Mouse (Mus musculus) kidney, adult 9 months (tissue): Measurements from ENCODE around the gene Satb2.

Experiments
- DNase-seq: peaks from one replicate; pipeline ENCODE4 v3.0.0; 2022

Gene Satb2

DNA sequence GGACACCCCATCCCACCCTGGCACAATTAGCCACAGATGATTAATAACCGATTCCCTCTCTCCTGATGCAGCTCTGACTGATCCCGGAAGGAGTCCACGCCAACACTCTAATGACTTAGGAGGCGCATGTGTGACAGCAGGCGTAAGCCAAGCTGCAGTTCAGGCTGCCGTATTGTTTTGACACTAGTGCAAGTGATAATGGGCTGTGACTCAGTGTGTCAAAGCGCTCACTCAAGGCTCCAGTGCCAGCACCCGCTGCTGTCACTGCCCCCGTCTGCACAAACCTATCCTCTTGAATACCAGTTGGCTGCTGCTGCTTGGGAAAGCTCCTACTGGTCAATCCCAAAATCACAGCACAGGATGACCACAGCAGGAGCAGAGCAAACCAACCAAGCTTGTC lies 49.7 kb downstream of the Satb2 start:
- no peak for DNase-seq

- DNase-seq, result no peak
These were observed 58.0 kb downstream of the Satb2 start for GRCm38 (mm10) chr1:56920472-56920871.

GRCm38 (mm10) chr1:56914279-56914678 lies 64.2 kb downstream of the Satb2 start:
- no peak for DNase-seq

GRCm38 (mm10) chr1:56900706-56901287 lies 77.7 kb downstream of the Satb2 start:
- no peak for DNase-seq

- DNase-seq, result no peak
These were observed 78.3 kb downstream of the Satb2 start for GRCm38 (mm10) chr1:56900187-56900586.

DNA sequence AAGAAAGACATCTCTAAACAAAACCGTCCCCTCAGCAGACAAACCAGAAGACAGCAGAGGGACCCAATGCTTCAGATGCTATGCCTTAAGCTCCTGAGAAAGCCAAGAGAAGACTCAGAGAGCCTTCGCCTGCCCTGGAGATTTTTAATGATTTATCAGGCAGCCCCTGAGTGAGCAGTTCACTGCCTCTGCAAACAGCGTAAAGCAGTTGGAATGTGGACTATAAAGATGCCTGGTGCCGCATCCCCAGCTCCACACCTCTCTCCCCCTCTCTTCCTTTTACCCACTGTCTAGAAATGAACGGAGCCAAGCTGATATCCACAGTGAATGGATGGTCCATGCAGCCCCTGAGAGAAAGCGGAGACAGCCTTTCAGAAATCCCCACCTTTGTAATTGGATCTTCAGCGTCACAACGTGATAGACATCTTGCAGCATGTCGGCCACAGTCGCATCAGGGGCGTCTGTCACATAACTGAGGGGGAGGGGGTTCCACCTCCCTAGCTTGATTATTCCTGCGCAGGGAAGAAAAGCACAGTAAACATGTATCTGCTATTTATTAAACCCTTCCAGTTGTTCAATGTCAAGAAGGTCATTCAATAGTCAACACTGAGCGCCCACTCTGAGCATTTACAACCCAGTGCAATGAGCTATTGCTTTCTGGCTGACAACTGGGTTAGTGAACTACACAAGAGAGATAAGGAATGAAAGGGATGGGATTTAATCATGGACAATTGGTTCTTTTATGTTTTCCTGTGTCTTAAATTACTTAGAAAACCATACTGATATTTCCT lies 79.6 kb downstream of the Satb2 start:
- DNase-seq, result peak; percentile 64

DNA sequence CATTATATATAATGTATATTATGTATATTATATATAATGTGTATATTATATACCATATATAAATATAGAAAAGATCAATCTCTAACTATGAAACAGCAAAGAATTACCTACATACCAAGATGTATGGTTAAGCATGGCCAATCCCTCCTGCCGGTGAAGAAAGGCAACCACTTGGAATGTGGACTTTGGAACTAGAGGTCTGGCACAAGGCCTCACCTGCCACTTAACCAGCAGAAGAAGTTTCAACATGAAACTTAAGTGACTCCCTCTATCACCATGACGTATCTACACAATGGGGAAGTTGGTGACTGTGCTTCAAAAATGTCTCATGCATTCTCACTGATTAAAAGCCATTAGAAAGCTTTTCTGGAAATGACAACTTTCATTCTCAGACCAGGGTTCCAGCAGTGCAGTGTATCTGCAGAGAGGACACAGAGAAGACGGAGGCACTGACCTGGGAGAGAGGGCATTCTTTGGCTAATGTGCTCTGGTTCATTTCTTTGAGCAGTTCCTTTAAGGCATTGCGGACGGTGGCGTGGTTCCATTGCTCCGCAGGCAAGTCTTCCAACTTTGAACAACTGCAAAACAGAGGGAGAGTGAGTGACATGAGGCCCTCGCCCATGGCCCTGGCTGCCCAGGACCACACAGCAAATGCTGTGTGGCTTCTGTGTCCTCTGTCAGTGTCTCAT lies 80.8 kb downstream of the Satb2 start:
- DNase-seq, result peak; percentile 76

- DNase-seq, result no peak
These were observed 81.8 kb downstream of the Satb2 start for GRCm38 (mm10) chr1:56896670-56897069.

GRCm38 (mm10) chr1:56892766-56893165 lies 85.7 kb downstream of the Satb2 start:
- no peak for DNase-seq

DNA sequence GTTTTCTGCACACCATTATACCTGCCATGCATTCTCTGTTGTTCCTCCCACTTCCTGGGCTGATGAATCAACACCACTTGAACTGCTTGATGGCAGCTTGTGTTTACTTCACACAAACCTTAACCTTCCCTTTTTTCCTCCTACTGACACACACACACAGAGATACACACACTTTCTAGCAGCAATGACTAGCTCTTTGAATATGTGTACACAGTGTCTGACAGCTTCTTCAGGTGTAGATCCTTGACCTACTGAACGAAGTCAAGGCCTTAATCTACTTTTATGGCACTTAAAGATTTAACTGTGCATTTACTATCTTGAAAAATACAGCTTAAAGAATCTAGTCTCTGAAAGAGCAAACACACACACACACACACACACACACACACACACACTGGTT lies 89.5 kb downstream of the Satb2 start:
- no peak for DNase-seq

GRCm38 (mm10) chr1:56887524-56887923 lies 90.9 kb downstream of the Satb2 start:
- no peak for DNase-seq

DNA sequence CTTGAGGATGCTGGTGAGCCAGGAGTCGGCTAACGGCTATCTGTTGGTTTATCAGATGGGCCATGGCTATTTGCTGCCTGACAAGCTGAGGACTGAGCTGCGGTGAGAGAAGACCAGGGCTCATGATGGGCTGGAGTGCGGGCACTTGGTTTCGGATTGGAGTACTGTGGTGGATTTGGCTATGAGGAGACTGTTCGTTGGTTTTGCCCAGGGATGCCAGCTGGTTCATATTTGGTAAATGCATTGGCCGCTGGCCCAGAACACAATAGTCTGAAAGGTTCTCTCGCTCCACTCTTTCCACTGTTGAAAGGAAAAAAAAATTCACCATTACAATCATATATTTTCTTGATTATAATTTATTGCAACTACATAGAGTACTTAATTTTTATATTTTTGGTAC lies 107.0 kb downstream of the Satb2 start:
- DNase-seq, result no peak

- DNase-seq, result no peak
These were observed 113.2 kb downstream of the Satb2 start for GRCm38 (mm10) chr1:56865246-56865645.

DNA sequence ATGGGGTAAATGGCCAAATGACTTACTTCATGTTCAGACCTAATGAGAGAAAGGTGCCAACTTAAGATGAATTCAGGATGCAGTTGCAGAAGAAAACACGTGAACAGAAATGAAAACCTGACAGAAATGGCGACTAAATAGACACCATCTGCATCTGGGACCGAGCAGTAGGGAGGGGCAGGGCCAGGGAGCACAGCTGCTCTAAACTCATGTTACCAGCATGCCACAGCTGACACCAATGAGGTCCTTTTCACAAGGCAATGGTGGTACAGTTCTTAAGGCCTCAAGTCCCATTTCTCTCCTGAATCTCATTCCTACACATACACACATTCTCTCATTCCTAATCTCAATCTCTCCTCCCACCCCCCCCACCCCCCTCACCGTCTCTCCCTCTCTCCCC lies 115.7 kb downstream of the Satb2 start:
- DNase-seq, result no peak

- no peak for DNase-seq
These were observed 121.2 kb downstream of the Satb2 start for GRCm38 (mm10) chr1:56857202-56857601.

DNA sequence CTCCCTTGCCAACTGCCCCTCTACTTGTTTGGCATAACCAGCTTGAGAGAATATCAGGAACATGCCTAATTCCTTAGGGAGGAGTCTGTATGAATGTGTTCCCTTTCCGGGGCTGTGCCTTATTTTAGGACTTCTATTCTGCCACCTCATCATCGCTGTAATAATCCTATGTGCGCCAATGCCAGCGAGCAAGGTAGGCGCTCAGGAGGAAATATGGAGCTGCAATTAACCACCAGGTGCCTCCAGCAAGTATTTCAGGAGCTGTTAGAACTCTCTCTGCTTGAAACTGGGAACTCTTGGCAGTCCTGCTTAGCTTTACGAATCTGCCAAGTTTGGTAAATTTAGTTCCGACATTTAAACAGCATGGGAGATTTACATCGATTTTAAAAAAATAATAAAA lies 128.0 kb downstream of the Satb2 start:
- DNase-seq, result no peak

DNA sequence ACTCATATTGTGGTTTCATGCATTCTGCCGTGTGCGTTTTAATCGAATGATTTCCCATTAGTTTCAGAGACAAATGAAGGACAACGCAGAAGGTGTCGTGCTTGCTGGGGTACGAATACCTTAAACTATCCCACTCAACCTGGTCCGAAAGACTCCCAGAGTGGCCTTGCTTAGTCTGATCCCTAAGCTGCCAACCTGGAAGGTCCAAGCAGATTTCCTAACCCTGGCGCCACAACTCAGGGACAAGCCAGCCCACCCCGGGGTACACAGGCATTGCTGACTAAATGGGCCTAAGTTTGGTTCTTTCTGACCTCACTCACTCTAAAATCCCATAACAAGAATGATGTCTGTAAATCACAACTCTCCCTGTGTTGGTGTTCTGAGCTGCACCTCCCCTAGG lies 132.1 kb downstream of the Satb2 start:
- DNase-seq, result no peak

DNA sequence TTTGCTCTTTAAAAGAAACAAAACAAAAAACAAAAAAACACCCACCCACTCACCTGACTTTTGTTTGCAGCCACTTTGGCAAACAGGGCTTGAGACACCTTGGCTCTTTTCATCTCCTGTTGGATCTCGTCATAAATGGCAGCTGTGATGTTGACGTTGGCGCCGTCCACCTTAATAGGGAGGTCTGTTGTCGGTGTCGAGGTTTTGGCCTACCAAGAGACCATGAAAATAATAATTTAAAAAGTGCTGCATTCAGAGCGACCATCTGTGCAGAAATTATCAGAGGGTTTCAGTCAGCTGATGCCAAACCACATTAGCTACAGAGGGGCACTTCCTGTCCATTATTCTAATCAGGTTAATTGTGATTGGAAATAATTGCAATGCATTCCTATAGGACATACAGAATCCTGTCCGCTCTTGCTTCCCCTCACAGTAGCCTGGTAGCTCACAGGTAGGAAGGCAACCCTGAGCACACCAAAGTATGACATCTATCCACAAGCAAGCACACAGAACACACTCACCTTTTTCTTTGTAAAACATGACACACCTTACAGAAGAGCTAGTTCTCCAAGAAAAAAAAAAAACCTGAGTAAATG lies 132.8 kb downstream of the Satb2 start:
- no peak for DNase-seq

DNA sequence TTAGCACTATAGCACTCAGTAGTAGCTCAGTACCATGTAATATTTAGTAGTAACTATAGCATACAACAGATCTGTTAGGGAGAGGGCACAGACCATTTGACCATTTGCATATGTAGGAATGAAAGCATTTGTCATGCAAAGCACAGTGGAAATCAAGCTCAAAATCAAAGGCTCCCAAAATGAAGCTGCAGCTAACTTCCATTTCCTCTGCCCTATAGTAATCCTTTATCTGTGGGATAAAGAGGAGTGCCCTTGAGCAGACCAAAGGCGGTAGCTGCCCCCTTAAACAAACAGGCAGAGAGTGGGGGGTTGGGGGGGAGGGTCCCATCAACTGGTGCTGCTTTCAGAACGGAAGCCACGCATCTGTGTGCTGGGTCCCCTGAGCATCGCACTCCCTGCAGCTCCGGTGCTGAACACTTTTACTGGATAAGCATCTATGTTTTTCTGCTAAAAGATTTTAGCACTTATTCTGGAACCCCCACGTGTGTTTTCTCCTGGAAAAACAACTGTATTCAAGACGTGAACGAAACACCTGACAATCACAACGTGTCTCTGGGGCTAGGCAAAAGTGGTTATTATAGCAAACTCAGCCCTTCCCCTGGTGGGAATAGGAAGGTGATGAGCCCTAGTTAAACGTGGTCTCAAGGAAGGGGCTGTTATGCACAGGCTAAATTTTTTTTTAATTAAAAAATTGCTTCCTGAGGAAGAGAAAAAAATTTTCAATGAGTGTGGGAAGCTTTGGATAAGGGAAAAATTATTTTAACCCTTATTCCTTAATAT lies 133.7 kb downstream of the Satb2 start:
- DNase-seq, result no peak

DNA sequence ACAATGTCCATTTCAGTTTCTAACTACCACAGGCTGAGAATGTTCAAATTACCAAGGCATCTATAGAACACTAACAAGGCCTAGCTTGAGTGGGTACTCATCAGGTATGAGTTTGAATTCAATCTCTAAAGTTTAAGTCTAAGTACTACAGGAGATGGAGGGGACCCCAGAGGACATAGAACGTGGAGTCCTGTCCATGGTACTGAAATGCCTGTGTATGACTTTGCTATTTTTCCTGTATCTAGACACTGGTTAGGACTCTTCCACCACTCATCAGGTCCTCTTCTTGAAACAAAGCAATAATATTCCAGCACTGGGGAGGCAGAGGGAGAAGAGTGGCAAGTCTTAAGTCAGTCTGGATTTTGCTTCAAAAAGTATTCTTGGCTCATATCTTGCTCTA lies 139.5 kb downstream of the Satb2 start:
- DNase-seq, result no peak

- no peak for DNase-seq
These were observed 144.2 kb downstream of the Satb2 start for GRCm38 (mm10) chr1:56833984-56834900.

DNA sequence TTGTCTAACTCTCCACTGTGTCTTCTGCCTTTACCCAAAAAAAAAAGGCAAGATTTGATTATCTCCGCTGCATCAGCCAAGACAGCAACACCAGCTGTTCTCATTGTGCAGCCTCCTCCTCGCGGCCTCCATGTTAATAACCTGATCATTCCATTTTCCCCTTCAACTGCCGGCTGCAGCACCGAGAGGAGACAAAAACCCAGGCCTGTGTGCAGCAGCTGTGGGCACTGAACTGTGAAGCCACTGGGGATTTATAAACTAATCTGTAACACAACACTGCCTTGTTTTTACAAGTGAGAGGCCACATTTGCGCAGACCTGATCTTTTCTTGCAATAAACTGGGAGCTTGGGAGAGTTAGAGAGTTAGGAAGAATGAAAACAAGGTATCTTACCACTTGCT lies 145.1 kb downstream of the Satb2 start:
- DNase-seq, result peak; percentile 61
